Mouse (Mus musculus): ENCODE results near the gene Col27a1. TPM values are rescaled to one million over a fixed set of nuclear protein-coding genes. Genes with fewer than 3 reads are reported as not detected.

Col27a1 gene
- polyA plus RNA-seq, 1 experiment = not detected

DNA sequence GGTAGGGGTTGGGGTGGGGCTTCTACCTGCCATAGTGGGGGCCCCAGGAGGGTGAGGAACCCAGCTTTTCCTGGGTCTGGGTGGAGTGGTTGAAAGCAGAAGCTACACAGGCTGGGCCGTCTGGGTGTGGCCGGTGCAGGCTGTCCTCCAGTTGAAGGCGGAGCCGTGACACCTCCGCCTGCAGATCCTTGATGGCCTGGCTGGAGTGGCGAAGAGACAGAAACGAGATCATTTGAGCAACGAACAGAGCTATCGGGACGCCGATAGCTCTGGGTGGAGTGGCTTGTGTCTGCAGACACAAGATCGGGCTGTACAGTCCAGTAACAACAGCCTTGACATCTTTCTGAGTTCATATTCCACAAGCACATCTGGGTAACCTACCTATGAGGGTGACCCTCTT lies 160.5 kb downstream of the Col27a1 start:
- TF ChIP-seq FLI1 (IDR thresholded peaks at IDR 0.05; ENCODE audit: low read length) = no peak
- no peak for TF ChIP-seq GATA1 (IDR thresholded peaks at IDR 0.05; ENCODE audit: borderline replicate concordance, low read length)
- peaks cover 79% of the 10 kb centered on the region for H3K36me3 ChIP-seq (replicated peaks; ENCODE audit: low read length)
- no peak overlapping the region for H3K4me3 ChIP-seq (replicated peaks)
- peaks cover 2% of the 10 kb centered on the region for H3K27me3 ChIP-seq (replicated peaks)
- peaks cover 9% of the 10 kb centered on the region for H3K4me1 ChIP-seq
- H3K9me3 ChIP-seq = no peaks in the 10 kb centered on the region

DNA sequence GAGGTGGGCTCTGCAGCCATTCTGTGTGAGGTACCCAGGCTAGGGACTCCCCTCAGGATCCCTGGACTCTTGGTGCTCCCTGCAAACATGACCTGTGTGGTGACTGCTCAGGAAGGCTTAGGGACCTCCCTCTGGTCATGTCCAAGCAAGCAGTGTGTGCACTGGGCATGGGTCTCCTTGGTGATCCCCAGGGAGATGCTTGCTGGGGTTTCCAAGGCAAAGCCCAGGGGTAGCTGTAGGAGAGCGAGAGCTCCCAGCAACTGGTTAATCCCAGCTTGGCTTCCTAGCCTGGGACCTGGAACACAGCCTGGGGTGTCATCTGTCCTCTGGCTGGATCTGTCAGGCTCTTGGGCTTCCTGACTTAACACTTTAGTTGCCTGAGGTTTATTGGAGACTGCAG lies 161.6 kb downstream of the Col27a1 start:
- Histone ChIP-seq H3K36me3 (replicated peaks; ENCODE audit: low read length) (peaks cover 80% of the 10 kb centered on the region), H3K4me1 (peaks cover 16% of the 10 kb centered on the region), H3K27me3 (replicated peaks) (peaks cover 2% of the 10 kb centered on the region), H3K9me3 (no peaks in the 10 kb centered on the region), H3K4me3 (replicated peaks) (no peak overlapping the region)
- no peak for TF ChIP-seq GATA1 (IDR thresholded peaks at IDR 0.05; ENCODE audit: borderline replicate concordance, low read length)

DNA sequence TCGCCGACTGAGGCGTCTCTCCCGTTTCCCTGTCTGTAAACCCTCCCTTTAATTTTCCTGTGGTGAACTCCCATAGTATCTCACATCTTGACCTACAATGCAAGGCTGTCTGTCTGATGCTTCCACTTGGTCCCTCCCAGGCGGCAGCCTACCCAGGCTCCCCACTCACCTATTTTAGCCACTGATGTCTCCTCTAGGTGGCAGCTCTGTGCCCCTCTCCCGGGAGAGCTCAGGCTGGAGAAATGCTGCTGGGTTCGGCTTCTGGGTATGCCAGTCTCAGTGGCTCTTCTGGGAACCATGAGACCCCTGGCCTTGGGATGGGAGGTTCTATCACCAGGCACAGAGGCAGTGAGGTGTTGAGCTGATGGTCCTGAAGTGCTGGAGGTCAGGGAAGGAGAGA lies 163.7 kb downstream of the Col27a1 start:
- Histone ChIP-seq H3K4me1 (peaks cover 19% of the 10 kb centered on the region), H3K9me3 (no peaks in the 10 kb centered on the region), H3K4me3 (replicated peaks) (no peak overlapping the region), H3K36me3 (replicated peaks; ENCODE audit: low read length) (peaks cover 90% of the 10 kb centered on the region), H3K27me3 (replicated peaks) (peaks cover 3% of the 10 kb centered on the region)
- no peak for TF ChIP-seq GATA1 (IDR thresholded peaks at IDR 0.05; ENCODE audit: borderline replicate concordance, low read length)
- no peak for TF ChIP-seq FLI1 (IDR thresholded peaks at IDR 0.05; ENCODE audit: low read length)

DNA sequence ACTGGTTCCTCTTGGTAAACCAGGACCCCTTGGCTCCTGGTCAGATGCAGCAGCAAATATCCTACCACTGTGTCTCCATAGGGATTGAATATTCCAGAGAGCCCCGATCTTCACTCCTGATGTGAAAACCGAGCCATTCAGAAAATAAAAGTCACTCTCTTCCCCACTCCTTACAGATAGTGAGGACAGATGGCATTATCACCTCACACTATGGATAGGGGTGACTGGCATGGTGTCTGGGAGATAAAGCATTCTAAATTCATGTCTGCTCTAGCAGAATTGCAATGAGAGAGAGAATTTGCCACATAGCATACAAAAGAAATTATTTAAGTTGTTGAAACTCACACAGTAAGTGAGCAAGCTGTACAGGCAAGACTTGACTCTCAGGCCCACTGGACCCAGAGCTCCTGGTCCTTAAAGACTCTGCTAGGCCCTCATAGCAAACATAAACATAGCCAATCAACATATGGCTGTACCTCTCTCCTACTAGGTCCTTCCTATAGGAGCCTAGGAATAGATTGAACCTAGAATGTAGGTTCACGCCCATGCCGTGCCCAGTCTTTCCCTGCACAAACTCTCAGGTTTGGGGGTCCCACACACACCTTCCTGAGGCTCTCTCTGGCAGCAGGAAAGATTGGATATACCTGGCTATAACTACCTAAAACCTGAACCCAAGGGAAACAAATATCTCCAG lies 169.0 kb downstream of the Col27a1 start:
- Histone ChIP-seq H3K4me3 (replicated peaks) (no peak overlapping the region), H3K36me3 (replicated peaks; ENCODE audit: low read length) (peaks cover 68% of the 10 kb centered on the region), H3K4me1 (peaks cover 49% of the 10 kb centered on the region), H3K9me3 (no peaks in the 10 kb centered on the region), H3K27me3 (replicated peaks) (peaks cover 3% of the 10 kb centered on the region)
- TF ChIP-seq FLI1 (IDR thresholded peaks at IDR 0.05; ENCODE audit: low read length) (no peak), GATA1 (IDR thresholded peaks at IDR 0.05; ENCODE audit: borderline replicate concordance, low read length) (no peak)

DNA sequence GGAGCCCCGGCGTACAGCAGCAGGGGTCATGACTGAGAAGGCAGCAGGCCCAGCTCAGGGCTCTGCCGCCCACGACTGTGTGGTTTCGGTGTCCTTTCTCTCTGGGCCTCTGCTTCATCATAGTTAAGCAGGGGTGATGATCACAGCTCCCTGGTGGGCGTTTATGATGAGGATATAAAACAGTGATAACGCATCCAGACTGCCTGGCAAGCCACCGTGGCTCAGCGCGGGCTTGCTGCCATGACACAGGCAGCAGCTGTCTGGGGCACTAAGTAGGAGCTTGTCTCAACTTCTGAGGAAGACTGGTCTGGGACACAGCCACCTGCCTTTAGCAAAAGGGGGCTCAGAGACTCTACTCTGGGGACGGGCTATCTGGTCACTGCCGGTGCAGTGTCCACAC lies 169.7 kb downstream of the Col27a1 start:
- no peak for TF ChIP-seq FLI1 (IDR thresholded peaks at IDR 0.05; ENCODE audit: low read length)
- TF ChIP-seq GATA1 (IDR thresholded peaks at IDR 0.05; ENCODE audit: borderline replicate concordance, low read length) = no peak
- peaks cover 50% of the 10 kb centered on the region for H3K4me1 ChIP-seq
- peaks cover 65% of the 10 kb centered on the region for H3K36me3 ChIP-seq (replicated peaks; ENCODE audit: low read length)

DNA sequence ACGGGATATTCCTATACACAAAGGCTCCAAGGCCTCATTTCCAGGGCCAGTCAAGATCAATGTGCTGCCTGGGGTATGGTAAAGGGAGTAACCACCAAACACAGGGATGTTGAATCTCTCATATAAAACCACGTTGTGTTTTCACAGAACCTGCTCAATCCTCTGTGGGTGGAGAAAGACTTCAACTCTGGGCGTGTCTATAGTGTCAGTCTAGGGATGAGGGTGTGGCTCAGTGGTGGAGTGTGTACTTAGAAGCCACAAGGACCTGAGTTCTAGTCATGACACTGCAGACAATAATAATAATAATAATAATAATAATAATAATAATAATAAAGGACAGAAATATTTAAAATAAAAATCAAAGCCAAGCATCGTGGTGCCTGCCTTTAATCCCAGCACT lies 170.5 kb downstream of the Col27a1 start:
- Histone ChIP-seq H3K4me3 (replicated peaks) (no peak overlapping the region), H3K36me3 (replicated peaks; ENCODE audit: low read length) (peaks cover 57% of the 10 kb centered on the region), H3K27me3 (replicated peaks) (peaks cover 3% of the 10 kb centered on the region), H3K4me1 (peaks cover 53% of the 10 kb centered on the region), H3K9me3 (no peaks in the 10 kb centered on the region)
- TF ChIP-seq GATA1 (IDR thresholded peaks at IDR 0.05; ENCODE audit: borderline replicate concordance, low read length) (no peak), FLI1 (IDR thresholded peaks at IDR 0.05; ENCODE audit: low read length) (no peak)

More for the DNA sequence above, 169.7 kb downstream of the Col27a1 start:
- Histone ChIP-seq H3K4me3 (replicated peaks) (no peak overlapping the region), H3K27me3 (replicated peaks) (peaks cover 3% of the 10 kb centered on the region), H3K9me3 (no peaks in the 10 kb centered on the region)

Other genes with a start within 250 kb of the Col27a1 start
- 0.36 and 3.0 TPM in 2 replicates for gene Zfp618, start 248.4 kb upstream of the Col27a1 start, polyA plus RNA-seq (2012; ENCODE audit: insufficient read depth, low replicate concordance)
- gene Ambp, start 59.2 kb upstream of the Col27a1 start, polyA plus RNA-seq (2012; ENCODE audit: insufficient read depth, low replicate concordance) = not detected in 2 replicates
- not detected in 2 replicates for gene Kif12, start 41.9 kb upstream of the Col27a1 start, polyA plus RNA-seq (2012; ENCODE audit: insufficient read depth, low replicate concordance)
- not detected in 2 replicates for gene Orm1, start 130.6 kb downstream of the Col27a1 start, polyA plus RNA-seq (2012; ENCODE audit: insufficient read depth, low replicate concordance)
- gene Orm3, start 142.2 kb downstream of the Col27a1 start, polyA plus RNA-seq (2012; ENCODE audit: insufficient read depth, low replicate concordance) = not detected in 2 replicates
- not detected in 2 replicates for gene Orm2, start 148.4 kb downstream of the Col27a1 start, polyA plus RNA-seq (2012; ENCODE audit: insufficient read depth, low replicate concordance)
- gene Akna, start 189.3 kb downstream of the Col27a1 start, polyA plus RNA-seq (2012; ENCODE audit: insufficient read depth, low replicate concordance) = 2.5 and 12.0 TPM in 2 replicates